Mouse (Mus musculus): ENCODE results near the gene Cfap43.

The Cfap43 gene

GRCm38 (mm10) chr19:47925819-47926218 is 6.7 kb upstream of the Cfap43 start:
- no peaks in the 10 kb centered on the region for H3K4me1 ChIP-seq (replicated peaks; ENCODE audit: low read depth, low read length)
- no peak for TF ChIP-seq POU5F1 (IDR thresholded peaks at IDR 0.05; ENCODE audit: borderline replicate concordance, low read length)
- TF ChIP-seq NANOG (IDR thresholded peaks at IDR 0.05; ENCODE audit: borderline replicate concordance, low read length) = no peak
- TF ChIP-seq CTCF (conservative IDR thresholded peaks at IDR 0.05; ENCODE audit: low read length) = no peak
- no peaks in the 10 kb centered on the region; the same call in 1 of the 2 replicates for H3K27me3 ChIP-seq (ENCODE audit: insufficient read depth, low read length)
- no peak overlapping the region for H3K4me3 ChIP-seq (replicated peaks; ENCODE audit: low read length)
- H3K9me3 ChIP-seq (ENCODE audit: low read length) = 0 out of 2 replicates have a peak, but pooled peaks cover 5% of the 10 kb centered on the region
- no peaks in the 10 kb centered on the region for H3K36me3 ChIP-seq (ENCODE audit: insufficient read depth, low read length)

GRCm38 (mm10) chr19:47919966-47920375 is 884 bp upstream of the Cfap43 start:
- no peak overlapping the region; the same call in 1 of the 2 replicates for H3K4me3 ChIP-seq (replicated peaks; ENCODE audit: low read length)
- TF ChIP-seq CTCF (conservative IDR thresholded peaks at IDR 0.05; ENCODE audit: low read length) (no peak), POU5F1 (IDR thresholded peaks at IDR 0.05; ENCODE audit: borderline replicate concordance, low read length) (no peak), NANOG (IDR thresholded peaks at IDR 0.05; ENCODE audit: borderline replicate concordance, low read length) (no peak)
- H3K4me1 ChIP-seq (replicated peaks; ENCODE audit: low read depth, low read length) = peaks cover 18% of the 10 kb centered on the region
- H3K9me3 ChIP-seq (ENCODE audit: low read length) = no peaks in the 10 kb centered on the region
- H3K36me3 ChIP-seq (ENCODE audit: insufficient read depth, low read length) = no peaks in the 10 kb centered on the region
- peaks cover 42% of the 10 kb centered on the region for H3K27me3 ChIP-seq (ENCODE audit: insufficient read depth, low read length)

- no peaks in the 10 kb centered on the region for H3K36me3 ChIP-seq (ENCODE audit: insufficient read depth, low read length)
- TF ChIP-seq NANOG (IDR thresholded peaks at IDR 0.05; ENCODE audit: borderline replicate concordance, low read length) = no peak
- TF ChIP-seq POU5F1 (IDR thresholded peaks at IDR 0.05; ENCODE audit: borderline replicate concordance, low read length) = no peak
- no peak for TF ChIP-seq CTCF (conservative IDR thresholded peaks at IDR 0.05; ENCODE audit: low read length)
Measured at GRCm38 (mm10) chr19:47918455-47919101, 509 bp downstream of the Cfap43 start.

GRCm38 (mm10) chr19:47918016-47918415 is 1.1 kb downstream of the Cfap43 start:
- H3K27me3 ChIP-seq (ENCODE audit: insufficient read depth, low read length) = peaks cover 42% of the 10 kb centered on the region
- H3K4me3 ChIP-seq (replicated peaks; ENCODE audit: low read length) = peak overlapping the region; percentile 84
- peaks cover 18% of the 10 kb centered on the region for H3K4me1 ChIP-seq (replicated peaks; ENCODE audit: low read depth, low read length)
- H3K36me3 ChIP-seq (ENCODE audit: insufficient read depth, low read length) = no peaks in the 10 kb centered on the region
- no peak for TF ChIP-seq POU5F1 (IDR thresholded peaks at IDR 0.05; ENCODE audit: borderline replicate concordance, low read length)
- H3K9me3 ChIP-seq (ENCODE audit: low read length) = no peaks in the 10 kb centered on the region

More at GRCm38 (mm10) chr19:47918455-47919101, 509 bp downstream of the Cfap43 start:
- H3K4me1 ChIP-seq (replicated peaks; ENCODE audit: low read depth, low read length) = peaks cover 18% of the 10 kb centered on the region
- H3K27me3 ChIP-seq (ENCODE audit: insufficient read depth, low read length) = peaks cover 42% of the 10 kb centered on the region
- H3K4me3 ChIP-seq (replicated peaks; ENCODE audit: low read length) = peak overlapping the region; percentile 84
- no peaks in the 10 kb centered on the region for H3K9me3 ChIP-seq (ENCODE audit: low read length)

- no peak for TF ChIP-seq CTCF (conservative IDR thresholded peaks at IDR 0.05; ENCODE audit: low read length)
- TF ChIP-seq POU5F1 (IDR thresholded peaks at IDR 0.05; ENCODE audit: borderline replicate concordance, low read length) = no peak
Measured at GRCm38 (mm10) chr19:47917396-47917795, 1.7 kb downstream of the Cfap43 start.

GRCm38 (mm10) chr19:47915251-47915650 is 3.8 kb downstream of the Cfap43 start:
- Histone ChIP-seq H3K4me3 (replicated peaks; ENCODE audit: low read length) (no peak overlapping the region), H3K9me3 (ENCODE audit: low read length) (no peaks in the 10 kb centered on the region), H3K27me3 (ENCODE audit: insufficient read depth, low read length) (peaks cover 50% of the 10 kb centered on the region), H3K36me3 (ENCODE audit: insufficient read depth, low read length) (no peaks in the 10 kb centered on the region), H3K4me1 (replicated peaks; ENCODE audit: low read depth, low read length) (peaks cover 19% of the 10 kb centered on the region)
- no peak for TF ChIP-seq POU5F1 (IDR thresholded peaks at IDR 0.05; ENCODE audit: borderline replicate concordance, low read length)
- no peak for TF ChIP-seq CTCF (conservative IDR thresholded peaks at IDR 0.05; ENCODE audit: low read length)

More at GRCm38 (mm10) chr19:47917396-47917795, 1.7 kb downstream of the Cfap43 start:
- Histone ChIP-seq H3K36me3 (ENCODE audit: insufficient read depth, low read length) (no peaks in the 10 kb centered on the region), H3K9me3 (ENCODE audit: low read length) (no peaks in the 10 kb centered on the region), H3K4me3 (replicated peaks; ENCODE audit: low read length) (no peak overlapping the region), H3K27me3 (ENCODE audit: insufficient read depth, low read length) (peaks cover 42% of the 10 kb centered on the region), H3K4me1 (replicated peaks; ENCODE audit: low read depth, low read length) (peaks cover 18% of the 10 kb centered on the region)

- Histone ChIP-seq H3K27me3 (ENCODE audit: insufficient read depth, low read length) (peaks cover 49% of the 10 kb centered on the region), H3K4me1 (replicated peaks; ENCODE audit: low read depth, low read length) (peaks cover 22% of the 10 kb centered on the region), H3K36me3 (ENCODE audit: insufficient read depth, low read length) (no peaks in the 10 kb centered on the region), H3K9me3 (ENCODE audit: low read length) (no peaks in the 10 kb centered on the region), H3K4me3 (replicated peaks; ENCODE audit: low read length) (no peak overlapping the region)
- no peak for TF ChIP-seq POU5F1 (IDR thresholded peaks at IDR 0.05; ENCODE audit: borderline replicate concordance, low read length)
- no peak for TF ChIP-seq CTCF (conservative IDR thresholded peaks at IDR 0.05; ENCODE audit: low read length)
- no peak for TF ChIP-seq NANOG (IDR thresholded peaks at IDR 0.05; ENCODE audit: borderline replicate concordance, low read length)
Measured at GRCm38 (mm10) chr19:47914191-47914590, 4.9 kb downstream of the Cfap43 start.

GRCm38 (mm10) chr19:47913344-47913743 is 5.7 kb downstream of the Cfap43 start:
- Histone ChIP-seq H3K27me3 (ENCODE audit: insufficient read depth, low read length) (peaks cover 41% of the 10 kb centered on the region), H3K4me3 (replicated peaks; ENCODE audit: low read length) (no peak overlapping the region), H3K4me1 (replicated peaks; ENCODE audit: low read depth, low read length) (peaks cover 24% of the 10 kb centered on the region), H3K9me3 (ENCODE audit: low read length) (no peaks in the 10 kb centered on the region), H3K36me3 (ENCODE audit: insufficient read depth, low read length) (no peaks in the 10 kb centered on the region)
- TF ChIP-seq CTCF (conservative IDR thresholded peaks at IDR 0.05; ENCODE audit: low read length) (no peak), NANOG (IDR thresholded peaks at IDR 0.05; ENCODE audit: borderline replicate concordance, low read length) (no peak), POU5F1 (IDR thresholded peaks at IDR 0.05; ENCODE audit: borderline replicate concordance, low read length) (no peak)

- no peaks in the 10 kb centered on the region for H3K36me3 ChIP-seq (ENCODE audit: insufficient read depth, low read length)
- TF ChIP-seq CTCF (conservative IDR thresholded peaks at IDR 0.05; ENCODE audit: low read length) (no peak), NANOG (IDR thresholded peaks at IDR 0.05; ENCODE audit: borderline replicate concordance, low read length) (no peak), POU5F1 (IDR thresholded peaks at IDR 0.05; ENCODE audit: borderline replicate concordance, low read length) (no peak)
- no peak overlapping the region for H3K4me3 ChIP-seq (replicated peaks; ENCODE audit: low read length)
- no peaks in the 10 kb centered on the region for H3K9me3 ChIP-seq (ENCODE audit: low read length)
- peaks cover 26% of the 10 kb centered on the region for H3K27me3 ChIP-seq (ENCODE audit: insufficient read depth, low read length)
- H3K4me1 ChIP-seq (replicated peaks; ENCODE audit: low read depth, low read length) = peaks cover 20% of the 10 kb centered on the region
Measured at GRCm38 (mm10) chr19:47910751-47911150, 8.3 kb downstream of the Cfap43 start.

Measured in E14TG2a.4 (cell line).